Mouse (Mus musculus) embryonic stem cell, embryonic (primary cell): ENCODE results near the gene Shq1.

Experiments used
- CTCF ChIA-PET, 4 experiments: fragments of 300-600 bp in 2 of 4; fragments of 350-600 bp in 2 of 4; sonication (Branson Sonifier 250); formaldehyde crosslinking; loops; one replicate each; lab custom pipeline; 2022; ENCODE audit warnings: inconsistent platforms in 2 of 4; lab: Charles Lee
- POLR2A ChIA-PET, 4 experiments: fragments of 300-600 bp in 2 of 4; fragments of 350-600 bp in 2 of 4; sonication (Branson Sonifier 250); formaldehyde crosslinking; loops; one replicate each; lab custom pipeline; 2022; ENCODE audit warnings: antibody characterized with exemption in 4 of 4, inconsistent platforms in 1 of 4; lab: Charles Lee

The Shq1 gene

DNA sequence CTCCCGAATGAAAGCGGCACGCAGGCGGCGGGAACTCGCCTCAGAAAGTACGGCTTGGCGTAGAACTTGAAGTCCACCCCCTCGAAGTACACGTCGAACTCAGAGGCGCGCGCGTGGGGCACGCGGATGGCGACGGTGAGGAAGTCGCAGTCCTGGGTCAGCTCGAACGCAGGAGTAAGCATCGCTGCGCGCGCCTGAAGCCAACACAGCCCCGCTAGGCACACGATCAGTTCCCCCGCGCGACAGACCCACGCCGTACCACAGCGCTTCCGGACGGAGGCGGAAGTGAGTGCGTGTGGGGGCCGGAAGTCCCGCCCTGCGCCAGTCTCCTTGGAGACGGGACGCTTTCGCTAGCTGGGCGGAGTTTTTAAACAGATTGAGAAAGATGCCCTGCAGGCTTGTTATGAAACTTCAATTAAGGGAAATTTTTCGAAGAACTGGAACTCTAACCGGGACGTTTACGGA is at the start of gene Shq1:
Gene Shq1 (minus strand): TSS at position 278 of the 465 bp plus-strand sequence.
- ChIA-PET POLR2A (interaction anchor here in 3 of 4 experiments (0.8 to 2.5 kb wide), 8 partner anchors 9 to 625 kb away, joined by 3 to 10 read pairs (median 3); no protein-coding TSS in a partner anchor), CTCF (interaction anchor here in 1 of 4 experiments (0.5 to 0.7 kb wide), 3 partner anchors 39 to 683 kb away, joined by 3 to 5 read pairs (median 3); no protein-coding TSS in a partner anchor)

DNA sequence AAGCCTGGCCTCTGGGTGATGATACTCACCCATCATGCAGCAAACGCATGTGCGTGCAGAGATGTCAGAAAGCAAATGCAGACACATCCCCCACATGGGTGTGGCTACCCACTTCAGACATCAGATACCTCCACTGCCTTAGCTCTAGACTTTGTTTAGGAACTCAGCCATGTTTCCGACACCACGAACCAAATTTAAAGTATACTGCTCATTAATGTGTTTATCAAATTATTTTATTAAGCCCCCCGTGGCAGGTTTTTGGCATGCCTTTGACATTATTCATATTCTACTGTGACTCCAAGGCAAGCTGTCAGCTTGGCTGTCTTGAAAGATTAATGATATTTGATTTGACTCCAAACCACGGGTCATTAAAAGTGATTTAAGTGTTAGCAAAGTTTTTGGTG is 49.1 kb upstream of the Shq1 start:
- POLR2A ChIA-PET: interaction anchor here in 1 of 4 experiments (0.7 to 1.3 kb wide), 2 partner anchors 10 to 32 kb away, joined by 3 to 5 read pairs; no protein-coding TSS in a partner anchor

DNA sequence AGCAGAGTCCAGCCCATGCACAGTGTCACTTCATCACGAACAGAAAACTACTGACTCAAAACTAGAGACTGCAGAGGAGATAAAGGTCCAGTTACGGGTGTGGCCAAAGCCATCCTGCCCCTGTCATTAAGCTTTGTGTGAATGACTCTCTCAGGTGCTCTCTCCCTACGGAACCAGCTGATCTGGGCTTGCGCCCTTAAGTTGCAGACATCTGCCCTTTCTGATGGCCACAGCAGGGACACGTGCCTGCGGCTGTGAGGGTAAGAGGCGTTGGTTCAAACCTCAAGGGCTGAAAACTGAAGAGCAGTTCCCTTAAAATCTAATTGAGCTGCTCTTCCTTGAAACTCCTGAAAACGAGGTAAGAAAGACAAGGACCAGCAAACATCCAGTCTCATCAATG is 45.9 kb upstream of the Shq1 start:
- ChIA-PET CTCF (no interaction called here), POLR2A (no interaction called here)

More for the DNA sequence above, 49.1 kb upstream of the Shq1 start:
- CTCF ChIA-PET: interaction anchor here in 2 of 4 experiments (0.6 to 1.6 kb wide), 2 partner anchors 10 to 576 kb away, joined by 4 to 9 read pairs; no protein-coding TSS in a partner anchor

DNA sequence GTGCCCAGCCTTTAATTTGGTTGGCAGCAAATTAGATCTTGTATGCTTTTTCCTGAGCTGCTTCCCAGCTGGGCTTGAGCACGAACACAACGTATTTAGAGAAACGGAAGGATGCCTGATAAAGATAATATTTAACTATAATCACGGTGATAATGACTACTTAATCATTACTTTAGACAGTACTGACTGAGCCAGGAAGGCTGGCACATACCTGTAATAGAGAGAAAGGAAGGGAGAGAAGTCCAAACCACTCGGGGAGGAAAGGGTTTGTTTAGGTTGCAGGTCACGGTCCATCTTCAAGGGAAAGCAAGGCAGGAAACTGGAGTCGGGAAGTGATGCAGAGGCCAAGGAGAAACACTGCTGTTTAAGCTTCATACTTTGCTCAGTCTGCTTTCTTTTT is 45.2 kb upstream of the Shq1 start:
- ChIA-PET CTCF (no interaction called here), POLR2A (no interaction called here)

DNA sequence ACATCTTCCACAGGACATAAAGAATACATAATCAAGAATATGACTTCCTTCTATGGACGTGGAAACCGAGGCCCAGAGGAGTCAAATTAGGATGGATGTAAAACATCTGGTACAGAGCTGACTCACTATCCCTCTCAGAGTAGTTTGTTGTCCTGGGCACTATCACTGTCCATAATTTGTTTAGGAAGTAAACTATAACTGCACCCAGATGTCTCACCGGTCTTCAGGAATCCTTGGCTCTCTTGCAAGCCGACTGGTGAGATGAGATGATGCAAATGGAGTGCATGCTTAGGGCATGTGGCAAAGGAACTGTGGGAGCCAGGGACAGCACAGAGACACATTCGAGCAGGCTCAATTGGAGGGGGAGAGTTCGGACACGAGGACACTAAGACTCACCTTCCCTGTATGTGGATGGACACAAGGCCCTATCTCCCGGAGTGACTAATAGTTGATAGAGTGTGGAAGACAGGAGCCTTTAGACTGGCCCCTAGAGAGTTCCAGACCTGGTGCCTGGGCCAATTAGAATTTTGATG is 44.4 kb upstream of the Shq1 start:
- CTCF ChIA-PET: interaction anchor here in 1 of 4 experiments (0.6 kb wide), 1 partner anchor 101 kb away, joined by 3 read pairs; no protein-coding TSS in a partner anchor
- POLR2A ChIA-PET: interaction anchor here in 1 of 4 experiments (0.6 kb wide), 1 partner anchor 11 kb away, joined by 3 read pairs; the partner anchor contains the start of gene Gxylt2

DNA sequence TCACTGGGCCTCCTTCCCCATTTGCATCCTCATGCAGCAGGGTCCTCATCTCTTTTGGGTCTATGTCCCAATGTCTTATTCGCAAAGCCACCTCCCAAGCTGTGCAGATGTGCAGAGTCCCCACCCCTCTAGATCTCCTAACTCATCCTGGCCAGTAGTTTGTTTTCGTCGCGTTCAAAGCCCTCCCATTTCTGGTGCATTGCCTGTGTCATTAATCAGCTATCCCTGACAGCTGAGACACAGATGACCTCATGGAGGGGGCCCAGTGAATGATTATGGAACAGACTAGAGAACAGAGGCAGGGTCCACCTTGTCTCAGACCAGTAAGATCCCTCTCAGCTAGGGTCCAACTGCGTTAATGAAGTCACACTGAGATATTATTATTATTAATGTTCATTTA is 39.9 kb upstream of the Shq1 start:
- CTCF ChIA-PET: interaction anchor here in 3 of 4 experiments (0.7 to 1.4 kb wide), 3 partner anchors 10 to 1339 kb away, joined by 3 to 4 read pairs (median 3); no protein-coding TSS in a partner anchor
- POLR2A ChIA-PET: interaction anchor here in 2 of 4 experiments (0.9 to 1.7 kb wide), 3 partner anchors 9 to 131 kb away, joined by 3 to 5 read pairs (median 3); no protein-coding TSS in a partner anchor

DNA sequence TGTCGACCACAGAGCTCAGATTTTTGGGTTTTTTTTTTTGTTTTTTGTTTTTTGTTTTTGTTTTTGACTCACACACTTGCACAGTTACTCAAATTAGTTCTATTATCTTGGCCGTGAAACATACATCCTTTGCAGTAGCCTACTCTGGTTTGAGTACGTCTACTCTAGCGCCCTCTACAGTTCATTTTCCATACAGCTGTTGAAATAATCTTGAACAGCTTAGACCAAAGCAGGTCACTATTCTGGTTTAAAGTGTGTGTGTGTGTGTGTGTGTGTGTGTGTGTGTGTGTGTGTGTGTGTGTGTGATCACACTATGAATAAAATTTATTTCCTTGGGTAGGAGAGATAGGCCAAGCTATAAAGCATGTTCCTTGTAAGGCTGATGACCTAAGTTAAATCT is 39.2 kb upstream of the Shq1 start:
- POLR2A ChIA-PET: interaction anchor here in 3 of 4 experiments (0.6 to 1.7 kb wide), 9 partner anchors 10 to 1852 kb away, joined by 3 to 5 read pairs (median 3); no protein-coding TSS in a partner anchor
- CTCF ChIA-PET: interaction anchor here (0.6 to 1.5 kb wide), 35 partner anchors 11 to 1131 kb away, joined by 3 to 12 read pairs (median 3); no protein-coding TSS in a partner anchor

DNA sequence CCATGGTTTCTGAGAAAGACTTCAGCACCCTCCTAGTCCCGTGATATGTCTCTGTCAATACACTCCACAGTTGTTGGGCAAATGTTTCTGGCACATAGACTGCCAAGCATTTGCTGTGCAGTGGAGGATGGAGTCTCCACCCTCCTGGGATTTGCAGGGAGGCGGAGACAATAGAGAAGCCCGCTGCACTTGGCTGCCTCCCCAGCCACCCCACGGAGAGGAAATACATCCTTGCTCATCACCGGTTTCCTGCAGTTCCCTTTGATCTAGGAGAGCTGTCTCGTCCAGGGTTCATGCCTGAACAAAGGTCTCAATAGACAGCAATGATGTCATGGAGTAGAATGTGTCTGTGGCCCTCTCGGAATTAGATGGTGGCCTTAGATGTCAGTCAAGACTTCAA is 38.5 kb upstream of the Shq1 start:
- POLR2A ChIA-PET: interaction anchor here in 3 of 4 experiments (0.6 to 1.7 kb wide), 6 partner anchors 10 to 1024 kb away, joined by 3 to 5 read pairs (median 3); no protein-coding TSS in a partner anchor
- CTCF ChIA-PET: interaction anchor here (0.6 to 1.5 kb wide), 27 partner anchors 9 to 1130 kb away, joined by 3 to 6 read pairs (median 3); no protein-coding TSS in a partner anchor

DNA sequence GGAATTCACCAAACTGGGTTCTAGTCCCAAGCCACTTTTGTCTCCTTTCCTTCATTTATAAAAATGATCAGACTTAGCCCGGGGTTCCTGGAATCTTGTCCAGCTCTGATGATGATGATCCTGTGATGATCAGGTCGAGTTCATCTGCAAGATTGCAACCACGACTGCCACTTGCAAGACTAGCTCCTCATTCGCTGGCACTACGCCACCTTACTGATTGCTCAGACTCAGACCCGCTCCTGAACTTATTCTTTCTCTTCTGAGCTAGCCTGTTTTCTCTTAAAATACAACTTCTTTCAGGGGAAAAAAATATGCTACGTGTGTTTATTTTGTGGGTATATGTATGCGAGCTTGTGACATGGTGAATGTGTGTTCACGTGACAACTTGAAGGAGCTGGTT is 38.0 kb upstream of the Shq1 start:
- POLR2A ChIA-PET: interaction anchor here in 1 of 4 experiments (0.6 kb wide), 1 partner anchor 10 kb away, joined by 4 read pairs; no protein-coding TSS in a partner anchor
- CTCF ChIA-PET: interaction anchor here in 2 of 4 experiments (0.6 to 1.5 kb wide), 3 partner anchors 10 to 61 kb away, joined by 3 to 4 read pairs (median 4); no protein-coding TSS in a partner anchor

DNA sequence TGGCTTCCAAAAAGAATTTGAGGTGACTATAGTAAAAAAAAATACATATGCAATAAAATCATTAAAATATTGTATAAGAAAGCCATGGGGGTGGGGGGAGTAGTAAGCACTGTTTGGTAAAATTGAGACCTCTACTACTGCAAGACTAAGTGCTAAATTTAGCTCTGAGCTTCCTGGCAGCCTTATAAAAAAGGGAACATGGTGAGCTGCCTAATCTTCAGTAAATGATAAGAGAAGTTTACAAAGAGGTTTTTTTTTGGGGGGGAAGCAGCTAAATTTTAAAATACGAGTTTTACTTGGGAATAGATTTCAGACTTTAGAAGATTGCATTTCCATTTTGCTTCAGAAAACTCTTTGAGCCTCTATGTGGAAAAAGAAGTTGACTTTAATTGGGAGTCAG is 37.3 kb upstream of the Shq1 start:
- ChIA-PET POLR2A (no interaction called here), CTCF (interaction anchor here in 1 of 4 experiments (0.6 kb wide), 1 partner anchor 227 kb away, joined by 3 read pairs; no protein-coding TSS in a partner anchor)

DNA sequence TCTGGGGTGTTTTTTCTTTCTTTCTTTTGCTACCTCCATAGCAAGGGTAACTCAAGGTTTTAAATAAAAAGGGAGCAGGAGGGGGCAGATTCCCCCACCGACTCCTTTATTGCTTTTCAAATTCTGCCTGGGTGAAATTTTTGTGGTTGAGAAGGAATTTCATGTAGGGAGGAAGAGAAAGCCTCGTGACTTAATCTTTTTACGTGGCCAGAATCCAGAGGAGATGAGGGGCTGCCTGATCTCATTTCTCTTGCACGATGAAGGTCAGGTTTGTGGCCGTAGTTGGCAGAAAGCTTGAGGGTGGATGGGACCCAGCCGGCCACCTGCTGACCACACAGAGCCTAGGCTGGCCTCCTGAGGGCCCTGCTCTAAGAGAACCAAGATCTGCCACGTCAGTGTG is 36.6 kb upstream of the Shq1 start:
- ChIA-PET POLR2A (no interaction called here), CTCF (interaction anchor here in 1 of 4 experiments (0.6 kb wide), 1 partner anchor 227 kb away, joined by 3 read pairs; no protein-coding TSS in a partner anchor)

DNA sequence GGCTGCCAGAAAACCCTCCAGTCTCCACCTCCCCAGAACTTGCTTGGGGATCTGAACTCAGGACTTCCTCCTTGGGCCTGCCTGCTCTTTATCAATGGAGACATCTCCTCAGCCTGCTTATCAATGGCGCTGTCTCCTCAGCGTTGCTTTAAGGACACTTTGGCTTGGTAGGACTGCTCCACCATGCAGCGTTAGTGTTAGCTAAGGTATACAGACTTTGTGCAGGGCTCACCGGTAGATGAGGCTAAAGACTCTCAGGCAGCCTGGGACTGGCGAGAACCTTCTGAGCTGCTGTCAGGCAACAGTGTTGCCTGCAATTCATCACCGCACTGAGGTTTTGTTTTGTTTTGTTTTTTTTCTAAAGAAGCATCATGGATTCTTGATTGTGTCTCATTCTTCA is 35.9 kb upstream of the Shq1 start:
- ChIA-PET CTCF (no interaction called here), POLR2A (interaction anchor here in 1 of 4 experiments (0.5 to 1.0 kb wide), 2 partner anchors 34 to 68 kb away, joined by 3 read pairs; no protein-coding TSS in a partner anchor)

DNA sequence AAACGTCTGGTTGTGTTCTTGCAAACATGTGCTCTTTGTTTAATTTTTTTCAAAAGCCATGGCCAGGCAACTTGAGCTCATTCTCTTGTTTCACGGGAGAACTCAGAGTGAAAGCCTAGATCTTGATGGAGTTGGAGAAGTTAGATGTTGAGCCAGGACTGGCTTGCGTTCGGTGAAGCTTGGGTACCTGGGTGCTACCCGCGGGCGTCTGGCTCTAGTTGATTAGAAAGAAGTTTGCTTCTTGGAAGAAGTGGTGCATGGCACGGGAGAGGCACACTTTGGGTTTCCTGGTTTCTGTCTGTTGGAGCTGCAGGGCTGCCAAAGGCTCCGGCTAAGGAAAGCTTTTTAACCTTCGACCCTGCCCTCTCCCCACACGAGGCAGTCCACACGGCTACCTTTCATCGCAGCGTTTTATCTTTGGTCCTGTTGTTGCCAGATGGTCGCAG is 34.4 kb upstream of the Shq1 start:
- POLR2A ChIA-PET: interaction anchor here in 1 of 4 experiments (0.6 to 1.5 kb wide), 3 partner anchors 128 to 253 kb away, joined by 3 to 5 read pairs (median 4); partner anchors contain the start of gene Ppp4r2
- CTCF ChIA-PET: interaction anchor here in 1 of 4 experiments (0.6 kb wide), 1 partner anchor 271 kb away, joined by 12 read pairs; no protein-coding TSS in a partner anchor

DNA sequence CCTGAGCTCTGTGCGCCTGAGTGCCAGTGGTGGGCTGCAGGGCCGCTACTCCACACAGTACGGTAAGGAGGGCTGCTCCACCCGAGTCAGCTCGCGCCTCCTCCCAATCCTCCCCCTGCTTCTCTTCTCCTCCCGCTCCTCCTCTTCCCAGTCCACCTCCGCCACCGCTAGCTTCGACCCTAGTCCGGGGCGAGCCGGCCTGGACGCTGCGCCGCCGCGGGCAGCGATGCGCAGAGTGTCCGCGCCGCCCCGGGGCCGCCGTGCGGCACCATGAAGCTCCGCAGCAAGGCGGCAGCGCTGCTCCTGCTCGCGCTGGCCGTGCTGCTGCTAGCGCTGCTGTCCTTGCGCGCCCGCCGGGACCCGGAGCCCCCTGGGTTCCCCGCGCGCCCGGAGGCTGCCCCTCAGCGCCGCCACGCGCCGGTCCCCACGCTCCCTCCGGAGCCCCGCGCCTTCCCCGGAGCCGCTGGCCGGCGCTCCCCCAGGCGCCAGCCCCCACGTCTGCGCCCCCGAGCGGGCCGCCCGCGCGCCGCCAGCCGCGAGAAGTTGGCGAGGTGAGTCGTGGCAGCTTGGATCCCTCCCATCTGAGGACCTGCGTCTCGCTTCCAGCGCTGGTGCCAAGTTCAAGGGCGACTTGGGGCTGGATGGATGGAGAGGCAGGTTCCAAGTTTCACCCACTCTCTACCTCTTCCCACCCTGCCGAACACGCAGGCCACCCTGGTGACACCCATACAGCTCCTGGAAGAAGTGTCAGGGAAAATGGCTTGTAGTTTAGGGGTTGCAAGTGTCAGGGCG is 33.8 kb upstream of the Shq1 start, which contains the start of gene Gxylt2:
Gene Gxylt2 (plus strand): TSS at position 161 of the 792 bp plus-strand sequence.
- ChIA-PET CTCF (interaction anchor here in 3 of 4 experiments (0.5 to 0.6 kb wide), 4 partner anchors 59 to 561 kb away, joined by 4 to 12 read pairs (median 4); no protein-coding TSS in a partner anchor), POLR2A (interaction anchor here in 1 of 4 experiments (0.6 to 1.5 kb wide), 5 partner anchors 10 to 253 kb away, joined by 3 to 5 read pairs (median 3); partner anchors contain the start of gene Ppp4r2)

DNA sequence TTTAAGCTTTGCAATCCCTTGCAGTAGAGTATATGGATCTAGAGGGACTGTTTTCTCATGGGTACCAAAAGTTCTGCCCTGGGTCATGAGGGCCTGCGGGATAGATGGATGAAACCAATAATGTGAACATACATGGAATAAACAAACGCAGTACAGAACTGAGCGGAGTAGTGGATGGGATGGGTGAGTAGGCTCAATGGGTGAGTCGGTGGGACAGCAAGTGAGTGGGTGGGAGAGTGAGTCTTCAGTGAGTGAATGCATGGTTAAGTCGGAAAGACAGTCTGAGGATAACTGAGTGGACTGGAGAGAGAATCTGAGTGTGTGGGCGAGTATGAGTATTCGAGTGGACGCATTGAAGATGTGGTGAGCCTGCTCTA is 33.2 kb upstream of the Shq1 start:
- ChIA-PET CTCF (interaction anchor here in 1 of 4 experiments (0.6 kb wide), 1 partner anchor 59 kb away, joined by 4 read pairs; no protein-coding TSS in a partner anchor), POLR2A (interaction anchor here in 1 of 4 experiments (0.9 kb wide), 1 partner anchor 131 kb away, joined by 3 read pairs; no protein-coding TSS in a partner anchor)

DNA sequence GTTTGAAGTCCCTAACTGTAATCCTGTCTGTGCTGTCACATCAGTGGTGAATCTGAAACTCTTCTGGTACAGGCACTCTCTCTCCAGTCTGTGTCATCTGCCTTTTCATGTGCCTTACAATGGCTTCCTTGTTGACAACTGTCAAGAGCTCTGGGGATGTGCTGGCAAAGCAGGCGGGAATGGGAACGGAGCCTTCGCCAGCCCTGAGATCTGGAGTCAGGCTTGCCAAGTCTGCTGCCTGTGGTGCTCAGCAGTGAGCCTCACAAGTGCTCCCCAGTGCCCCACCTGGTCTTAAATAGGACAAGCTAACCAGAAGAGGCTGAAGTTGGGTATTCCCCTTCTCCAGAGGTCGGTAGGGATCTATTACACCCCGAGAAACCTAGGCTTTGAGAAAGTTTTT is 29.8 kb upstream of the Shq1 start:
- CTCF ChIA-PET: interaction anchor here in 1 of 4 experiments (0.6 kb wide), 1 partner anchor 399 kb away, joined by 6 read pairs; no protein-coding TSS in a partner anchor
- POLR2A ChIA-PET: no interaction called here

DNA sequence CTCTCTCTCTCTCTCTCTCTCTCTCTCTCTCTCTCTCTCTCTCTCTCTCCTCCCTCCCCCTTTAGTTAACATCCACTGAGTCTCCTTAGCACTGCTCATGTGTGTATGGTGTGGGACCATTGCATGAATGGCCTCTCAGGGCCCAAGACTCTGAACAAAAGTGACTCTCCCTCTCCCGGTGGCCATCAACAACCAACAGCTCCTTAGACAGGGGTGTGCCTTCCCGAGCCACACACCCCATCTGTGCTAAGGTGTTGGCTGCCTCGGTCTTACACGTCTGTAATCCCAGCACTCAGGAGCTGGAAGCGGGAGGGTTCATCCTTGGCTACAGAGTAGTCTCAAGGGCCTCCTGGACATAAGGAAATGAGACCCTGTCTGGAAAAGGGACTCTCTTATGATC is 29.0 kb upstream of the Shq1 start:
- POLR2A ChIA-PET: no interaction called here
- CTCF ChIA-PET: no interaction called here

DNA sequence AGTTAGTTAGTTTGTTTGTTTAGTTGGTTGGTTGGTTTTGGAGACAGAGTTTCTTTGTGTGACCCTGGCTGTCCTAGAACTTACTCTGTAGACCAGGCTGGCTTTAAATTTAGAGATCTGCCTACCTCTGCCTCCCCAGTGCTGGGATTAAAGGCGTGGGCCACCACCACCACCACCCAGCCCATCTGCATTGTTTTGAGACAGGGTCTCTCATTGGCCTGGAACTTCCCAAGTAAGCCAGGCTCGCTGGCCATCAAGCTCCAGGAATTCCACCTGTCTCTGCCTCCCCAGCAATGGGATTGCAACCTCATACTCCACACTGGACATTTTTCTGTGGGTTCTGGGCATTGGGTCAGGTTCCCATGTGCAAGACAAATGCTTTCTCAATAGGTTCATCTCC is 15.4 kb upstream of the Shq1 start:
- CTCF ChIA-PET: interaction anchor here in 1 of 4 experiments (1.0 kb wide), 1 partner anchor 24 kb away, joined by 3 read pairs; no protein-coding TSS in a partner anchor
- POLR2A ChIA-PET: no interaction called here
